Mouse (Mus musculus) limb, embryonic 11.5 days (tissue): ENCODE measurements around the gene Pim2. TPM values are rescaled to one million over a fixed set of nuclear protein-coding genes. Genes with fewer than 3 reads are reported as not detected.
"Not testable (repeated sequence)": the region's sequence is repeated elsewhere in the genome, so short reads cannot be mapped to it uniquely, and the experiment has no call there.

ENCODE experiments used
- ATAC-seq: fragments of 200-750 bp; cut with Nextera tagmentation; 2 replicates; pipeline ENCODE4 v1.8.0; 2017; ENCODE audit warnings: low read depth; ENCODE audit not compliant: insufficient number of reproducible peaks, low FRiP score, low TSS enrichment
- DNase-seq: peaks from one replicate; pipeline ENCODE4 v3.0.0-alpha.2; 2015; ENCODE audit warnings: low spot score
- H3K27ac ChIP-seq: fragments of 300-500 bp; sonication (generic); replicated peaks from 2 replicates; pipeline ENCODE4 v1.5.1; 2014; ENCODE audit warnings: low read depth, mild to moderate bottlenecking, low read length
- H3K27me3 ChIP-seq: fragments of 300-500 bp; sonication (generic); 2 replicates; pipeline ENCODE4 v1.6.1; 2014; ENCODE audit warnings: mild to moderate bottlenecking, low read length, mixed read lengths; ENCODE audit not compliant: control insufficient read depth, insufficient read depth
- H3K36me3 ChIP-seq: fragments of 300-500 bp; sonication (generic); 2 replicates; pipeline ENCODE4 v1.6.1; 2014; ENCODE audit warnings: mild to moderate bottlenecking, low read length, moderate library complexity, mixed read lengths; ENCODE audit not compliant: control insufficient read depth, insufficient read depth
- H3K4me1 ChIP-seq: fragments of 300-500 bp; sonication (generic); 2 replicates; pipeline ENCODE4 v1.6.1; 2014; ENCODE audit warnings: low read length, mixed read lengths; ENCODE audit not compliant: control insufficient read depth, insufficient read depth
- H3K4me2 ChIP-seq: fragments of 300-500 bp; sonication (generic); 2 replicates; pipeline ENCODE4 v1.6.1; 2014; ENCODE audit warnings: low read depth, mild to moderate bottlenecking, moderate library complexity; ENCODE audit not compliant: severe bottlenecking
- H3K4me3 ChIP-seq: fragments of 300-500 bp; sonication (generic); 2 replicates; pipeline ENCODE4 v1.5.1; 2014; ENCODE audit warnings: low read depth, low read length
- H3K9ac ChIP-seq: fragments of 300-500 bp; sonication (generic); 2 replicates; pipeline ENCODE4 v1.6.1; 2014; ENCODE audit warnings: mild to moderate bottlenecking, low read length
- H3K9me3 ChIP-seq: fragments of 300-500 bp; sonication (generic); 2 replicates; pipeline ENCODE4 v1.6.1; 2016; ENCODE audit warnings: low read length; ENCODE audit not compliant: control insufficient read depth
- WGBS: fragments of 180-500 bp; shearing (Covaris S2); extraction: QIAGEN DNeasy Blood & Tissue Kit; methylation state at CpG from one replicate; pipeline ENCODE4 v1.1.7; 2014; 5-methylcytosine and 5-hydroxymethylcytosine counted together
- polyA plus RNA-seq: library from polyadenylated mRNA; unstranded; fragments of >200 nt; fragmentation: Nextera tagmentation; extraction: Ambion mirVana; gene quantifications from 2 replicates; pipeline ENCODE4 v1.2.1, GENCODE M21; 2014

The Pim2 gene
- polyA plus RNA-seq, 1 experiment from 2014 or later, result 5.4 TPM

DNA sequence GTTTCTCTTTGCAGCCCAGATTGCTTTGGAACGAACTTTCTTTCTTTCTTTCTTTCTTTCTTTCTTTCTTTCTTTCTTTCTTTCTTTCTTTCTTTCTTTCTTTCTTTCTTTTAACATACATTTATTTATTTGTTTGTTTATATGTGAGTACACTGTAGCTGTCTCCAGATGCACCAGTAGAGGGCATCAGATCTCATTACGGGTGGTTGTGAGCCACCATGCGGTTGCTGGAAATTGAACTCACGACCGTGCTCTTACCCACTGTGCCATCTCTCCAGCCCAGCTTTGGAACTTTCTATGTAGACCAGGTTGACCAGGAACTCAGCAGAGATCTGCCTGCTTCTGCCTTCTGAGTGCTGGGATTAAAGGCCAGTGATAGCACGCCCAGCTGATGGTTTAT is 39.9 kb downstream of the Pim2 start:
- not testable (repeated sequence) for H3K9ac ChIP-seq, H3K36me3 ChIP-seq, DNase-seq, H3K4me1 ChIP-seq, H3K27ac ChIP-seq, H3K4me3 ChIP-seq, ATAC-seq, H3K4me2 ChIP-seq, H3K9me3 ChIP-seq
- H3K27me3 ChIP-seq, result peaks cover 34% of the 10 kb centered on the region
- WGBS, result 71% methylated on average over 6 of the region's 6 CpGs

GRCm38 (mm10) chrX:7919601-7920383 is 41.7 kb downstream of the Pim2 start, which contains the start of gene Pcsk1n:
Pcsk1n (plus strand) TSS chrX:7919822.
- H3K27me3 ChIP-seq, result peaks cover 41% of the 10 kb centered on the region
- ATAC-seq, result no peak

GRCm38 (mm10) chrX:7922032-7922431 is 44.0 kb downstream of the Pim2 start:
- DNase-seq, result no peak
- Histone ChIP-seq H3K36me3 (no peaks in the 10 kb centered on the region), H3K9ac (no peak overlapping the region), H3K4me1 (no peaks in the 10 kb centered on the region), H3K4me3 (peak overlapping the region; percentile 19; the same call in 1 of the 2 replicates), H3K27me3 (peaks cover 58% of the 10 kb centered on the region), H3K27ac (no peak overlapping the region), H3K4me2 (peak overlapping the region; percentile 33), H3K9me3 (no peaks in the 10 kb centered on the region; the same call in 1 of the 2 replicates)
- 14% methylated on average over 20 of the region's 48 CpGs for WGBS
- no peak for ATAC-seq

More at GRCm38 (mm10) chrX:7919601-7920383, 41.7 kb downstream of the Pim2 start, which contains the start of gene Pcsk1n:
- Histone ChIP-seq H3K4me1 (no peaks in the 10 kb centered on the region), H3K4me2 (peak within 1 kb of the TSS; percentile 35), H3K36me3 (no peaks in the 10 kb centered on the region), H3K9ac (no peak within 1 kb of the TSS), H3K4me3 (peak within 1 kb of the TSS; percentile 14; the same call in 1 of the 2 replicates), H3K27ac (no peak within 1 kb of the TSS), H3K9me3 (no peaks in the 10 kb centered on the region; the same call in 1 of the 2 replicates)
- 16% methylated on average over 40 of the region's 40 CpGs for WGBS
- no peak for DNase-seq

DNA sequence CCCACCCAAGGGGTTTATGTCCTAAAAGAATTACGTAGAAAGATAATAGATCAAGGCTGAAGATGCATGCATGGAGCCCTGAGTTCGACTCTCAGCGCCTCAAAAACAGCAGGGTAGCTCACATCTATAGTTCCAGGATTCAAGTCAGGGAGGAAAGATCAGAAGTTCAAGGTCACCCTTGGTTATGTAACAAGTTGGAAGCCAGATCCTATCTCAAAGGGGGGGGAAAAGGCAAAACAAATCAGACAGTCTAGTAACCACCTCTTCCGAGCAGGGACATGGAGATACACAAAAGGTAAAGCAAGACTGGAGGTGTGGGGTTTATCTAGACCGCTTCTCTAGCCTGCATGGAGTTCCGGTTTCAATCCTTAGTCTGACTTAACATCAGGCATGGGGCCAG is 48.2 kb downstream of the Pim2 start:
- H3K9ac ChIP-seq, result no peak overlapping the region
- peaks cover 56% of the 10 kb centered on the region for H3K27me3 ChIP-seq
- H3K9me3 ChIP-seq, result no peaks in the 10 kb centered on the region; the same call in 1 of the 2 replicates
- DNase-seq, result no peak
- H3K36me3 ChIP-seq, result no peaks in the 10 kb centered on the region; the same call in 1 of the 2 replicates
- H3K4me3 ChIP-seq, result no peak overlapping the region
- ATAC-seq, result no peak
- H3K4me2 ChIP-seq, result no peak overlapping the region
- H3K27ac ChIP-seq, result no peak overlapping the region
- 66% methylated on average over 6 of the region's 6 CpGs for WGBS
- no peaks in the 10 kb centered on the region for H3K4me1 ChIP-seq

DNA sequence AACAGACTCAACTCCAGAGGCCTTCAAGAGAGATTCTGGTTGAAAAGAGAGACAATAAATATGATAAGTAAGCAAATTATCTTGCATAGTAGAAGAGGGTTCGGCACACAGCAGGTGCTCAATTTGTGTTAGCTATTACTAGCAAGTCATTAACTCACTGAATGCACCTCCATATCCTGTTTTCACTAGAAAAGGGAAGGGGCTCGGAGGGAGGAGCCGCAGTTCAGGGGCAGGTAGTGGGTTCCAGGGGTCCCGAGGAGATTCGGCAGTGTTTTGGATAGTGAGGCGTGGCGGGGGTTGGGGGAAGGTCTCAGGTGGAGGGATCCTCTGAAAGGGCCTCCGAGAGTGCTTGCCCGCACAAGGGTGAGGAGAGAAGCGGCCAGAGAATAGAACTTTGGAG is 49.1 kb downstream of the Pim2 start:
- WGBS, result 24% methylated on average over 10 of the region's 10 CpGs

GRCm38 (mm10) chrX:7928270-7928790 is 50.3 kb downstream of the Pim2 start, which contains the start of gene Eras:
Eras (minus strand) TSS chrX:7928607.
- H3K27ac ChIP-seq, result no peak within 1 kb of the TSS
- no peak within 1 kb of the TSS for H3K4me2 ChIP-seq
- no peak within 1 kb of the TSS for H3K9ac ChIP-seq
- H3K4me1 ChIP-seq, result no peaks in the 10 kb centered on the region
- no peak for DNase-seq
- ATAC-seq, result no peak
- no peaks in the 10 kb centered on the region; the same call in 1 of the 2 replicates for H3K9me3 ChIP-seq
- no peak within 1 kb of the TSS for H3K4me3 ChIP-seq
- WGBS, result 16% methylated on average over 15 of the region's 19 CpGs
- H3K27me3 ChIP-seq, result peaks cover 37% of the 10 kb centered on the region
- H3K36me3 ChIP-seq, result no peaks in the 10 kb centered on the region; the same call in 1 of the 2 replicates

More for the DNA sequence above, 49.1 kb downstream of the Pim2 start:
- H3K4me2 ChIP-seq, result no peak overlapping the region
- H3K27ac ChIP-seq, result no peak overlapping the region
- no peak for DNase-seq
- ATAC-seq, result no peak
- H3K9ac ChIP-seq, result no peak overlapping the region
- no peak overlapping the region for H3K4me3 ChIP-seq
- H3K4me1 ChIP-seq, result no peaks in the 10 kb centered on the region
- H3K9me3 ChIP-seq, result no peaks in the 10 kb centered on the region; the same call in 1 of the 2 replicates
- H3K27me3 ChIP-seq, result peaks cover 47% of the 10 kb centered on the region
- H3K36me3 ChIP-seq, result no peaks in the 10 kb centered on the region; the same call in 1 of the 2 replicates

Other genes with a start within 250 kb of the Pim2 start
- gene Syp, start 239.8 kb upstream of the Pim2 start, polyA plus RNA-seq, result 0.56 and 0.61 TPM in 2 replicates
- gene Prickle3, start 221.0 kb upstream of the Pim2 start, polyA plus RNA-seq, result 5.6 and 6.7 TPM in 2 replicates
- gene Plp2, start 206.9 kb upstream of the Pim2 start, polyA plus RNA-seq, result 78.1 and 81.0 TPM in 2 replicates
- gene Magix, start 197.0 kb upstream of the Pim2 start, polyA plus RNA-seq, result 0.21 TPM in 1 of 2 replicates, not detected in the other
- gene Gpkow, start 181.1 kb upstream of the Pim2 start, polyA plus RNA-seq, result 40.9 and 43.4 TPM in 2 replicates
- 16.7 and 20.6 TPM in 2 replicates for gene Wdr45, start 163.9 kb upstream of the Pim2 start, polyA plus RNA-seq
- not detected in 2 replicates for gene Gm45208, start 156.0 kb upstream of the Pim2 start, polyA plus RNA-seq
- 85.7 and 99.5 TPM in 2 replicates for gene Praf2, start 149.8 kb upstream of the Pim2 start, polyA plus RNA-seq
- 21.4 and 22.8 TPM in 2 replicates for gene Ccdc120, start 127.4 kb upstream of the Pim2 start, polyA plus RNA-seq
- 17.7 and 20.6 TPM in 2 replicates for gene Tfe3, start 115.7 kb upstream of the Pim2 start, polyA plus RNA-seq
- gene Gripap1, start 88.5 kb upstream of the Pim2 start, polyA plus RNA-seq, result 34.4 and 41.7 TPM in 2 replicates
- gene Kcnd1, start 56.0 kb upstream of the Pim2 start, polyA plus RNA-seq, result 0.97 and 1.5 TPM in 2 replicates
- gene Otud5, start 36.9 kb upstream of the Pim2 start, polyA plus RNA-seq, result 34.5 and 34.7 TPM in 2 replicates
- gene Slc35a2, start 5.8 kb downstream of the Pim2 start, polyA plus RNA-seq, result 9.4 and 11.4 TPM in 2 replicates
- gene Pqbp1, start 21.0 kb downstream of the Pim2 start, polyA plus RNA-seq, result 137 and 151 TPM in 2 replicates
- gene Timm17b, start 21.1 kb downstream of the Pim2 start, polyA plus RNA-seq, result 185 and 195 TPM in 2 replicates
- not detected in 2 replicates for gene Gm10491, start 29.6 kb downstream of the Pim2 start, polyA plus RNA-seq
- not detected in 2 replicates for gene Gm10490, start 31.3 kb downstream of the Pim2 start, polyA plus RNA-seq
- 0.20 and 0.25 TPM in 2 replicates for gene Pcsk1n, start 41.6 kb downstream of the Pim2 start, polyA plus RNA-seq
- not detected in 2 replicates for gene Eras, start 50.3 kb downstream of the Pim2 start, polyA plus RNA-seq
- gene Hdac6, start 69.6 kb downstream of the Pim2 start, polyA plus RNA-seq, result 42.7 and 43.6 TPM in 2 replicates
- gene Gata1, start 99.8 kb downstream of the Pim2 start, polyA plus RNA-seq, result 2.7 and 3.4 TPM in 2 replicates
- gene Glod5, start 140.2 kb downstream of the Pim2 start, polyA plus RNA-seq, result not detected in 2 replicates
- 95.7 and 102 TPM in 2 replicates for gene Suv39h1, start 196.5 kb downstream of the Pim2 start, polyA plus RNA-seq
- gene Was, start 212.2 kb downstream of the Pim2 start, polyA plus RNA-seq, result 0.27 and 0.44 TPM in 2 replicates